Mouse (Mus musculus): Measurements from ENCODE around the gene Uhrf1bp1l.

DNA sequence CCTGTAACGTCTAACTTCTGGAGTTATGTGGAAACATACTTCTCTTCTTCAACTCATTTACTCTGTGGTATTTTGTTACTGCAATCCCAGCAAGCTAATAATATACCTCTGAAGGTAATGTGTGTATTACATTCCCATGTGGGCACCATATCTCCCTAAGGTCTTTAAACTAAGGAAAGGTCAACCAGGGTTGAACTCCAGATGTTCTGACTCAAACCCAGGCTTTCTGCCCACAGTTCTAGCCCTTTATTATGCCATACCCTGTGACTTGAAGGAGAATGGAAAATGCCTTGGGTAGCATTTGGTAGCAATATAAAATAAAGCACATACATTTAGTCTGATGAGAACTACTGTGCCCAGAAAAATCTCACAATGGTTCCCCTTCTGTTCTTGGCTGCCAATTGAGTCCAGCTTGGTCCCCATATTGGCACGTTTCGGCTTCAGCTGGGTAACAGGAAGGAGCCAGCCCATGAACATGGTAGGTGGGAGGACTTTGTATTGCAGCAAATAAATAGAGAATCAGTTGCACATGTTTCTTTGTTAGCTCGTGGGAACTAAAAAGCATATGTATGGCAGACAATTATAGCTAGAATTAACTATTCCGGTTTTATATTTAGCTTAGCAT is 110.6 kb downstream of the Uhrf1bp1l start:
- TF ChIP-seq POLR2A (IDR thresholded peaks at IDR 0.05; ENCODE audit: borderline replicate concordance, insufficient read depth, low read length) (no peak), CTCF (IDR thresholded peaks at IDR 0.05; ENCODE audit: borderline replicate concordance, insufficient read depth, low read depth, low read length) (no peak)

Measured in cerebellum, adult 2 months (tissue).